Mouse (Mus musculus): ENCODE measurements at regions not wholly inside any gene's neighbourhood (a gene's known extent, or its start where the extent isn't known, plus 50 kb on each side); places are given as distances from the start of the nearest gene placed in this dataset.

DNA sequence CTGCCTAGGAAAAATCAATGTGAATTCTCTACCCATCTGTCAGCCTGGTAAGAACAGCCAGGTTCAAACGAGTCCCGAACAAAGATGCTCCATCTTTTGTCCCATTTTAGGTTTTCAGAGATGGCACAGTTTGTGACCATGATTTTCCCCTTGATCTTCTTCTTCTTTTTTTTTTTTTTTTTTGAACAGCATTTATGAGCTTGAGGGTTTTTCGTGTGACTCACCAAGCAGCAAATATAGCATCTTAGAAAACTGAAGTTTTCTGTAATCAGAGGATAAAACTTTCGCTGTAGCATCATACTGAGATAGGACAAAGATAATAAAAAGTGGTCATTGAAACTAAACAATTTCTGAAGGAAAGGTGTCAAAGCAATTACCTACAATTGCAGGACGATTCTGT, 412.6 kb upstream of the Atp2b1 start:
- TF ChIP-seq MAFK (IDR thresholded peaks at IDR 0.05; ENCODE audit: insufficient read depth, low read depth, low read length) (no peak), CHD2 (IDR thresholded peaks at IDR 0.05; ENCODE audit: low read depth, low read length) (no peak)
